Mouse (Mus musculus) lung, embryonic 16.5 days (tissue): ENCODE data around the gene Gtf3c5. TPM values are rescaled to one million over a fixed set of nuclear protein-coding genes. Genes with fewer than 3 reads are reported as not detected.

Source experiments
- ATAC-seq: fragments of 200-750 bp; cut with Nextera tagmentation; 2 replicates; pipeline ENCODE4 v1.8.0; 2017; ENCODE audit warnings: low read depth, mild to moderate bottlenecking, moderate library complexity
- H3K27ac ChIP-seq: fragments of 300-500 bp; sonication (generic); 2 replicates; pipeline ENCODE4 v1.5.1; 2014; ENCODE audit warnings: mild to moderate bottlenecking, control low read depth, low read length
- H3K27me3 ChIP-seq: fragments of 300-500 bp; sonication (generic); 2 replicates; pipeline ENCODE4 v1.6.1; 2014; ENCODE audit warnings: low read depth, low read length, mixed read lengths; ENCODE audit not compliant: control insufficient read depth, insufficient read depth
- H3K36me3 ChIP-seq: fragments of 300-500 bp; sonication (generic); 2 replicates; pipeline ENCODE4 v1.6.1; 2014; ENCODE audit warnings: low read length; ENCODE audit not compliant: control insufficient read depth, insufficient read depth
- H3K4me1 ChIP-seq: fragments of 300-500 bp; sonication (generic); replicated peaks from 2 replicates; pipeline ENCODE4 v1.6.1; 2014; ENCODE audit warnings: low read length, mixed read lengths; ENCODE audit not compliant: control insufficient read depth, insufficient read depth
- H3K4me2 ChIP-seq: fragments of 300-500 bp; sonication (generic); 2 replicates; pipeline ENCODE4 v1.6.1; 2014; ENCODE audit warnings: low read depth, low read length, control low read depth
- H3K4me3 ChIP-seq: fragments of 300-500 bp; sonication (generic); 2 replicates; pipeline ENCODE4 v1.5.1; 2014; ENCODE audit warnings: mild to moderate bottlenecking, low read length, control low read depth
- H3K9ac ChIP-seq: fragments of 300-500 bp; sonication (generic); 2 replicates; pipeline ENCODE4 v1.6.1; 2014; ENCODE audit warnings: low read length, control low read depth
- H3K9me3 ChIP-seq: fragments of 300-500 bp; sonication (generic); 2 replicates; pipeline ENCODE4 v1.6.1; 2016; ENCODE audit warnings: low read length; ENCODE audit not compliant: control insufficient read depth
- WGBS: fragments of 180-500 bp; shearing (Covaris S2); extraction: QIAGEN DNeasy Blood & Tissue Kit; methylation state at CpG from one replicate; pipeline ENCODE4 v1.1.7; 2014; 5-methylcytosine and 5-hydroxymethylcytosine counted together
- polyA plus RNA-seq: library from polyadenylated mRNA; unstranded; fragments of >200 nt; fragmentation: Nextera tagmentation; extraction: Ambion mirVana; gene quantifications from 2 replicates; pipeline ENCODE4 v1.2.1, GENCODE M21; 2015

Gene Gtf3c5
- 45.0 and 45.7 TPM in 2 replicates for polyA plus RNA-seq

DNA sequence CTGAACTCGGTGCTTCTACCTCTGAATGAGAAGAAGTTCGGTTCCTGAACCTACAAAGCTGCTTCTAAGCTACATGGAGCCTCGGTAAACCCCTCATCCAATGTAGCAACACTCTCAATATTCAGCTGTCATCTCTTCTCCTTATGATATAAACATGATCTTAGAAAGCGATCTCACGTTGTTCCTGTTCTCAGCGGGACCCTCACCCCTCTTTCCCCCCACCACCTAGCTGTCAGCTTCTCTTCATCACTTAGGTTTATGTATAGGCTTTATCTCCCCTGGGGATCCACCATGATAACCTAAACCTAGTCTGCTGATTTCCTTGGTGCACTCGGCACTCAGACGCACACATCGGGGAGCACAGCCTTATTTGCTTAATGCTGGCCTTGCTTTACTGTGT is at the start of gene Gtf3c5:
Gene Gtf3c5, minus strand, starts transcription at position 101 of the 400 bp plus-strand sequence.
- 62% methylated on average over 9 of the region's 9 CpGs for WGBS

DNA sequence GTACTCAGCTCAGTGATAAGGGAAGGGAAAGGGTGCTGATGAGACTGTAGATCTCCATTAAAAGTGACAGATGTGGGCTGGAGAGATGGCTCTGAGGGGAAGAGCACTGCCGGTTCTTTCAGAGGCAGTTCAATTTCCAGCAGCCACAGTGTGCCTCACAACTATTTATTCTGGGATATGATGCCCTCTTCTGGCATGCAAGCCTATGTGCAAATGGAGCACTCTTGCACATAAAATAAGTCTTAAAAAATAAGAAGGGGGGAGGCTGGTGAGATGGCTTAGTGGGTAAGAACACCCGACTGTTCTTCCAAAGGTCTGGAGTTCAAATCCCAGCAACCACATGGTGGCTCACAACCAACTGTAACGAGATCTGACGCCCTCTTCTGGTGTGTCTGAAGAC is 49.6 kb upstream of the Gtf3c5 start:
- 40% methylated on average over 4 of the region's 4 CpGs for WGBS
- no peak overlapping the region for H3K4me2 ChIP-seq
- no peak overlapping the region for H3K27ac ChIP-seq
- H3K4me3 ChIP-seq, result no peak overlapping the region
- H3K4me1 ChIP-seq, result no peaks in the 10 kb centered on the region
- no peak for ATAC-seq
- no peaks in the 10 kb centered on the region for H3K36me3 ChIP-seq
- H3K9ac ChIP-seq, result no peak overlapping the region
- H3K27me3 ChIP-seq, result no peaks in the 10 kb centered on the region
- no peaks in the 10 kb centered on the region for H3K9me3 ChIP-seq

More for the DNA sequence above, at the start of gene Gtf3c5:
- Histone ChIP-seq H3K4me3 (peak within 1 kb of the TSS; percentile 82), H3K9me3 (no peaks in the 10 kb centered on the region), H3K27ac (peak within 1 kb of the TSS; percentile 92), H3K4me1 (peaks cover 12% of the 10 kb centered on the region), H3K9ac (peak within 1 kb of the TSS; percentile 78), H3K4me2 (peak within 1 kb of the TSS; percentile 59), H3K27me3 (no peaks in the 10 kb centered on the region), H3K36me3 (peaks cover 2% of the 10 kb centered on the region; the same call in 1 of the 2 replicates)
- ATAC-seq, result no peak

DNA sequence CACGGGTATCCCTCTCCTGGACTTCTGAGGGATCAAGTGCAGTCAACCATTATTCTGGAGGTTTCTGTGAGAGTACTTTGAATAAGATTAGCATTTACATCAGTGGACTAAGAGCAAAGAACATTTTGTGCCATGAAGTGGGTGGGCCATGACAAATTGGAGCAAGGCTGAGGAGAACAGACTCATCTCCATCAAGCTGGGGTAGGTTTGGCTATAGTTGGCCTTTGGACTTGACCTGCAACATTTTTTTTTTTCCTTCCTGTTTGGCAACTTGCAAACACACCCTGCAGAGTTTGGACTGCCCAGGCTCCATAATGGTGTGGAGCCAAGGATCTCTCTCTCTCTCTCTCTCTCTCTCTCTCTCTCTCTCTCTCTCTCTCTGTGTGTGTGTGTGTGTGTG is 49.1 kb upstream of the Gtf3c5 start:
- H3K4me1 ChIP-seq, result no peaks in the 10 kb centered on the region
- H3K4me3 ChIP-seq, result no peak overlapping the region
- H3K9ac ChIP-seq, result no peak overlapping the region
- H3K9me3 ChIP-seq, result no peaks in the 10 kb centered on the region
- H3K27me3 ChIP-seq, result no peaks in the 10 kb centered on the region
- 67% methylated on average over 1 of the region's 1 CpGs for WGBS
- H3K4me2 ChIP-seq, result no peak overlapping the region
- no peaks in the 10 kb centered on the region for H3K36me3 ChIP-seq
- no peak overlapping the region for H3K27ac ChIP-seq
- ATAC-seq, result no peak

DNA sequence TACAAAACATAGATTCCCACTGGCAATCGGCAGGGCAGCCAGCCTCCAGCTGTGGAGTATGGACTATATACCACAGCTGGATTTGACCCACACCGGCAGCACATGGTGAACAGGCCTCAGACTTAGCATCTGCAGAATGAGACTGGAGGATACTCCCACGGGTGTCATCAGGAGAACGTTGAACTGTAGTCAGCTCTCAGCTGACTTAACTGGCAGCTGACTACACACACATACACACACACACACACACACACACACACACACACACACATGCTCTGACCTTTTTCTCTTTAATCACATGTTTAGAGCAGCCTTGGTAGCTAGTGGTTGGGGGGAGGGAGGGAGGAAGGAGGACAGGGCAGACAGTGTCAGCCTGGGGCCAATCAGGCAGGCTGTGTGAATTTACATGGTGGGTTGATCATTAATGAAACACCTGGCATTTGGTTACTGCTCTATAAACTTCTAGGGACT is 46.4 kb upstream of the Gtf3c5 start:
- no peaks in the 10 kb centered on the region for H3K9me3 ChIP-seq
- WGBS, result 28% methylated on average over 4 of the region's 4 CpGs
- no peak for ATAC-seq
- H3K4me1 ChIP-seq, result no peaks in the 10 kb centered on the region
- H3K27me3 ChIP-seq, result no peaks in the 10 kb centered on the region
- H3K27ac ChIP-seq, result no peak overlapping the region
- H3K9ac ChIP-seq, result no peak overlapping the region
- no peak overlapping the region for H3K4me2 ChIP-seq
- no peak overlapping the region for H3K4me3 ChIP-seq
- no peaks in the 10 kb centered on the region for H3K36me3 ChIP-seq

DNA sequence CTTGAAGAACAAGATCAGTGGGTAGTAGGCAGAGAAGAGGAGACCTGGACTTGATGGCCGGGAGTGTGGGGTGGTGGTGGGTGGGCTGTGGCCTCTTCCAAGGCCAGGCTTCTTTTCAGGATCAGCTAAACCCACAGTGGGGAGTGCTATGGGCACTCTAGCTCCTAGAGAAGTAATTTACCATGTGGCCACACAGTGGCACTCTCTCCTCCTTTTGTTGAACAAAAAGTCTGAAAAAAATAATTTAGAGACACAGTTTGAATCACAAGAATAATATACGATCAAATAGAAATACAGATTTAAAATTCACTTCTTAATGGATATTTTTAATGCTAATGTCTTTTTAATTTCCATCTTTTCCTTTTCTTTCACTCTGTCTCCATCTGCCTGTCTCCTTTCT is 44.5 kb upstream of the Gtf3c5 start:
- Histone ChIP-seq H3K9me3 (no peaks in the 10 kb centered on the region), H3K4me1 (no peaks in the 10 kb centered on the region), H3K4me3 (no peak overlapping the region), H3K4me2 (no peak overlapping the region), H3K36me3 (no peaks in the 10 kb centered on the region), H3K27me3 (no peaks in the 10 kb centered on the region), H3K9ac (no peak overlapping the region), H3K27ac (no peak overlapping the region)
- ATAC-seq, result no peak
- 47% methylated on average over 2 of the region's 2 CpGs for WGBS

DNA sequence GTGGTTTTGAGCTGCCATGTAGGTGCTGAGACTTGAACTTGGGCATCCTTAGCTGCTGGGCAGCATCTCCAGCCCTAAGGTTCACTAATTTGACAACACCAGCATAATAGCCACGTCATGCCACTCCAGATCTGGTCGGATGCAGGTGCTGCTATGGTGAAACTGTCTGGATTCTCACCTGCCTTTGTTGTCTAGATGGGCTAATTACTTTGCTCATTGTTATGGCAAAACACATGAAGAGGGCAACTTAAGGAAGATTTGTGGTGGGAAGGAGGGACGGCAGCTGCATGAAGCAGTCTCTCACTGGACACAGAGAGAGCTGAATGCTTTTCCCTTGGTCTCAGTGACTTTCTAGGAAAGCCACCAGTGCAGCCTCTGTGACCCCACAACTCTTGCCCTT is 42.5 kb upstream of the Gtf3c5 start:
- Histone ChIP-seq H3K4me2 (no peak overlapping the region), H3K9me3 (no peaks in the 10 kb centered on the region), H3K27ac (no peak overlapping the region), H3K4me3 (no peak overlapping the region), H3K9ac (no peak overlapping the region), H3K36me3 (no peaks in the 10 kb centered on the region), H3K27me3 (peaks cover 9% of the 10 kb centered on the region), H3K4me1 (no peaks in the 10 kb centered on the region)
- no peak for ATAC-seq
- WGBS, result 67% methylated on average over 3 of the region's 3 CpGs

DNA sequence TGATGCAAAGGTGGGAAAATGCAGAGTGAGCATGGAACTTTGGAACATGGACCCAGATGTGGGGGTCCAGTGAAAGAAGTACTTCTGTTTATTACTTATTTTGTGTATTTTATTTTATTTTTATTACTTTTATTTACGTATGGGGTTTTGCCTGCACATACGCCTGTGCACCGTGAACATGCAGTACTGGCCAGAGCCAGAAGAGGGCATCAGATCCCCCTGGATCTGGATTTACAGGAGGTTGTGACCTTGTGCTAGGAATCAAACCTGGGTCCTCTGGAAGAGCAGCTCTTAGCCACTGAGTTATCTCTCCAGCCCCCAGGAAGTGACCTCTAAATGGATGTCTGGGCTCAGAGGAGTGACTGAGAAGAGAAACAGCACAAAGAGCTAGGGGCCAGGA is 41.3 kb upstream of the Gtf3c5 start:
- Histone ChIP-seq H3K9me3 (no peaks in the 10 kb centered on the region), H3K27me3 (peaks cover 14% of the 10 kb centered on the region), H3K27ac (no peak overlapping the region), H3K4me2 (no peak overlapping the region), H3K9ac (no peak overlapping the region), H3K4me3 (no peak overlapping the region), H3K4me1 (no peaks in the 10 kb centered on the region), H3K36me3 (no peaks in the 10 kb centered on the region)
- ATAC-seq, result no peak
- 81% methylated on average over 3 of the region's 3 CpGs for whole genome bisulfite sequencing

DNA sequence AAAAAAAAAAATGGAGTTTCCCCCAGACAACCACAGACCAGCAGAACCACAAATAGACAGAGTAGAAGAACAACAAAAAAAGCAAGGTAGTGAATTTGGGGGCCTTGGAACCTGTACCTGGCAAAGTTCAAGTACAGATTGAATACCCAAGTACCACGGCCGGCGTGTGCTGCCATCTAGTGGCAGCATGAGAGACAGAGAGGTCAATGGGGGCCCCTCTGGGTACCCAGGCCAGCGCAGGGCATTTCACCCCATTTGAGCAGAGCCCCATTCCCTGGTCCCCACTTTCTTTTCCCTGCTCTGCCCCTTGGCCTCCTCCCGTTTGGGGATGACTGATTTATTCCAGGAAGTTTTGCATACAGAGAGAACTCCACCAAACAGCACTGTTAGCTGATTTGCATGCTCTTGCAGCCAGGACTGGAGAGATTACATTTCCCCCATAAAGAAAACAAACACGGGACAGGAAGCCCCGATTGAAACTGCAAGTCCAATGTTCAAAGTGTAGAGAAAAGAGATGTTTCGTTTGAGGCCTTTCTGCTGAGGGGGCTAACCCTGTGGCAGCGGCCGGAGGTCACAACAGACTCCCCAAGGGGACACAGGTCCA is 39.1 kb upstream of the Gtf3c5 start:
- Histone ChIP-seq H3K4me3 (no peak overlapping the region), H3K9me3 (no peaks in the 10 kb centered on the region), H3K4me2 (no peak overlapping the region), H3K4me1 (no peaks in the 10 kb centered on the region), H3K36me3 (no peaks in the 10 kb centered on the region), H3K9ac (no peak overlapping the region), H3K27me3 (peaks cover 14% of the 10 kb centered on the region), H3K27ac (no peak overlapping the region)
- 19% methylated on average over 10 of the region's 10 CpGs for WGBS
- ATAC-seq, result no peak

DNA sequence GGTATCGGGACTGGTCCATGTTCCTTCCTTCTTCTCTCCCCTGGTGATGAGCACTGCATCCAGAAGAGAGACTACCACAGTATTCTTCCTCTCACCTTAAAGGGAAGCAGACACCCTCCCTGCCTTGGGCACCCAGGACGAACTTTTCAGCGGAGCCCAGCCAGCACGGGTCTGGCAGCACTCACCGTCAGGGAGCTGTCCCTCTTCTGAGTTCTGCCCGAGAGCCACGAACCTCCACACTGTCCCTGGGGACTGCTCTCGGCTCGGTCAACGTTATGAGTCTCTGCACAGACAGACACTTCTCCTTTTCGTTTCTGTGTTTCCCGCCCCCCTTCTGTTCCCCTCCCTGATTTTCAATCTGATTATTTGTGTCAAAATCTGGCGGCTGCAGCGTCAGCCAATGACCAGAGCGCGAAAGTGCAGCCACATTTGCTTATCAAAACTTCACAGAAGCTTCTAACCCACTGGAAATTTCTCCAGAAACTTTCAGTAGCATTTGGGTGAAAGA is 38.2 kb upstream of the Gtf3c5 start, which contains the start of gene Gfi1b:
Gene Gfi1b, minus strand, starts transcription at position 319 of the 508 bp plus-strand sequence.
- WGBS, result 7% methylated on average over 16 of the region's 16 CpGs
- no peak within 1 kb of the TSS for H3K4me2 ChIP-seq
- no peak for ATAC-seq

More for the DNA sequence above, 38.2 kb upstream of the Gtf3c5 start, which contains the start of gene Gfi1b:
- no peak within 1 kb of the TSS for H3K27ac ChIP-seq
- no peaks in the 10 kb centered on the region for H3K4me1 ChIP-seq
- no peaks in the 10 kb centered on the region for H3K9me3 ChIP-seq
- no peak within 1 kb of the TSS for H3K4me3 ChIP-seq
- no peak within 1 kb of the TSS for H3K9ac ChIP-seq
- no peaks in the 10 kb centered on the region for H3K36me3 ChIP-seq
- H3K27me3 ChIP-seq, result peaks cover 14% of the 10 kb centered on the region
